Mouse (Mus musculus) testis, adult 10 weeks (tissue): Measurements from ENCODE around the gene Fgfbp1. TPM values are rescaled to one million over a fixed set of nuclear protein-coding genes. Genes with fewer than 3 reads are reported as not detected.

Experiments
- polyA plus RNA-seq: library from polyadenylated mRNA; stranded (reverse); fragments of 350-450 nt; fragmentation: Illumina TruSeq; extraction: RNeasy Lipid Tissue Mini Kit (QIAGEN cat#74804); gene quantifications from one replicate; pipeline ENCODE4 v1.2.3, GENCODE M21; 2014; ENCODE audit warnings: low read depth, low replicate concordance

Gene Fgfbp1
- not detected for polyA plus RNA-seq

DNA sequence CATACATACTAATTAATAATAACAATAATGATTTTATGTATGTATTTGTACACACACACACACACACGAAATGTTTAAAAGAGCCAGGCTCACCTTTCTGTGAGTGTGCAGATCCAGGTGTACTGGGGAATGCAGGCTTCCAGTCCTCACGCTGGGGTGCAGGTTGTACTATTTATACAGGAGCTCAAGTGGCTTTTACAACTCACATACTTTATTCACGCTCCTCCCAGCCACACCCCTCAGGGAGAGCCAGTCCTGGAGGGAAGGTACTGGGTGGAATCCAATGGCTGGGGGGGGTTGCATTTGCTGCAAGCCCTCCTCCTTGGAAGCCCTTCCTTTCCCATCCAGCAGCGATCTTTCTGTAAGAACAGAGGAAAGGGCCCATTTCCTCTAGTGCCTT lies at the start of gene Fgfbp1:
Gene Fgfbp1, minus strand, starts transcription at position 160 of the 400 bp plus-strand sequence.

Other genes with a start within 250 kb of the Fgfbp1 start
- gene Bst1, start 162.9 kb downstream of the Fgfbp1 start, polyA plus RNA-seq: 0.25 TPM
- gene Fbxl5, start 160.1 kb downstream of the Fgfbp1 start, polyA plus RNA-seq: 180 TPM
- gene Cd38, start 113.2 kb downstream of the Fgfbp1 start, polyA plus RNA-seq: 1.4 TPM
- 0.48 TPM for gene Gm7879, start 68.6 kb downstream of the Fgfbp1 start, polyA plus RNA-seq
- gene Prom1, start 120.3 kb upstream of the Fgfbp1 start, polyA plus RNA-seq: 241 TPM
- 53.3 TPM for gene Tapt1, start 244.8 kb upstream of the Fgfbp1 start, polyA plus RNA-seq